Mouse (Mus musculus): ENCODE results near the gene Sema4b.

DNA sequence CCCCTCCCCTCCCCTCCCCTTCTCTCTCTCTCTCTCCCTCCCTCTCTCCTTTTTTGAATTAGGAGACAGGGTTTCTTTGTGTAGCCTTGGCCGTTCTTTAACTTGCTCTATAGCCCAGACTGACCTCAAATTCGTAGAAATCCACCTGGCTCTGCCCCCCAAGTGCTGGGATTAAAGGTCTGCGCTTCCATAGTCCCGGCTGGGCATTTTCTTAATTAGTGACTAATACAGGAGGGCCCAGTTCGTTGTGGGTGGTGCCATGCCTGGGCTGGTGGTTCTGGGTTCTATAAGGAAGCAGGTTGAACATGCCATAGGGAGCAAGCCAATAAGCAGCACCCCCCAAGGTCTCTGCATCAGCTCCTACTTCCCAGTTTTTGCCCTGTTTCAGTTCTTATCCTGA, 2.7 kb upstream of the Sema4b start:
- TF ChIP-seq ZNF384 (IDR thresholded peaks at IDR 0.05; ENCODE audit: low read depth, low read length), result no peak
- TF ChIP-seq MAFK (IDR thresholded peaks at IDR 0.05; ENCODE audit: insufficient read depth, low read depth, low read length), result no peak
- TF ChIP-seq HCFC1 (IDR thresholded peaks at IDR 0.05; ENCODE audit: borderline replicate concordance, insufficient read depth, low read length), result no peak
- TF ChIP-seq ZC3H11A (IDR thresholded peaks at IDR 0.05; ENCODE audit: borderline replicate concordance, low read depth, low read length), result no peak
